Mouse (Mus musculus) kidney, postnatal 10 days (tissue): ENCODE data around the gene Coa4.
A peak's percentile ranks its signal among the peaks of the same experiment; 100 is the strongest.

Source experiments
- DNase-seq: peaks from one replicate; pipeline ENCODE4 v3.0.0; 2021; ENCODE audit warnings: mixed read lengths

The Coa4 gene

GRCm38 (mm10) chr7:100504740-100505487, 32.0 kb upstream of the Coa4 start:
- DNase-seq = no peak

GRCm38 (mm10) chr7:100506494-100506893, 30.4 kb upstream of the Coa4 start:
- DNase-seq = no peak

GRCm38 (mm10) chr7:100508670-100509069, 28.2 kb upstream of the Coa4 start:
- no peak for DNase-seq

- no peak for DNase-seq
Observed at GRCm38 (mm10) chr7:100511602-100512001, 25.3 kb upstream of the Coa4 start.

- DNase-seq = no peak
Observed at GRCm38 (mm10) chr7:100514573-100514972, 22.3 kb upstream of the Coa4 start, which contains the start of gene Dnajb13. TSS of gene Dnajb13 (minus strand) at chr7:100514960.

- DNase-seq = no peak
Observed at GRCm38 (mm10) chr7:100520204-100520603, 16.7 kb upstream of the Coa4 start.

GRCm38 (mm10) chr7:100520663-100521285, 16.1 kb upstream of the Coa4 start:
- DNase-seq = peak; percentile 87

- DNase-seq = no peak
Observed at GRCm38 (mm10) chr7:100522222-100522621, 14.6 kb upstream of the Coa4 start.

- no peak for DNase-seq
Observed at GRCm38 (mm10) chr7:100524669-100525068, 12.2 kb upstream of the Coa4 start.

GRCm38 (mm10) chr7:100530766-100531165, 6.1 kb upstream of the Coa4 start:
- no peak for DNase-seq

GRCm38 (mm10) chr7:100533503-100533902, 3.4 kb upstream of the Coa4 start:
- no peak for DNase-seq

- DNase-seq = no peak
Observed at GRCm38 (mm10) chr7:100534216-100534615, 2.7 kb upstream of the Coa4 start.

GRCm38 (mm10) chr7:100535831-100536230, 1.0 kb upstream of the Coa4 start:
- DNase-seq = no peak

GRCm38 (mm10) chr7:100537519-100537902, 640 bp downstream of the Coa4 start:
- no peak for DNase-seq

- DNase-seq = no peak
Observed at GRCm38 (mm10) chr7:100539516-100539915, 2.6 kb downstream of the Coa4 start.

- no peak for DNase-seq
Observed at GRCm38 (mm10) chr7:100544437-100544836, 7.6 kb downstream of the Coa4 start.

GRCm38 (mm10) chr7:100547631-100548030, 10.8 kb downstream of the Coa4 start:
- no peak for DNase-seq

- DNase-seq = no peak
Observed at GRCm38 (mm10) chr7:100549796-100550195, 12.9 kb downstream of the Coa4 start.

- peak; percentile 58 for DNase-seq
Observed at GRCm38 (mm10) chr7:100550338-100551007, 13.6 kb downstream of the Coa4 start.

- no peak for DNase-seq
Observed at GRCm38 (mm10) chr7:100554939-100555338, 18.1 kb downstream of the Coa4 start.

- no peak for DNase-seq
Observed at GRCm38 (mm10) chr7:100555431-100555951, 18.6 kb downstream of the Coa4 start.

GRCm38 (mm10) chr7:100557241-100557640, 20.4 kb downstream of the Coa4 start:
- DNase-seq = no peak

- DNase-seq = no peak
Observed at GRCm38 (mm10) chr7:100559331-100559730, 22.5 kb downstream of the Coa4 start.
